Mouse (Mus musculus): ENCODE data around the gene Mgat4a. TPM values are rescaled to one million over a fixed set of nuclear protein-coding genes. Genes with fewer than 3 reads are reported as not detected.

Gene Mgat4a
- polyA plus RNA-seq, 2 experiments = 0.77 to 0.91 TPM

- WGBS (ENCODE audit: insufficient replicate concordance) = 72% methylated on average over 8 of the region's 8 CpGs
- Histone ChIP-seq H3K27me3 (ENCODE audit: control insufficient read depth, insufficient read depth, low read length) (no peaks in the 10 kb centered on the region), H3K4me1 (replicated peaks; ENCODE audit: control insufficient read depth in 2 of 2, insufficient read depth in 2 of 2, low read length in 1 of 2) (no peaks in the 10 kb centered on the region), H3K36me3 (replicated peaks; ENCODE audit: control insufficient read depth, insufficient read depth, low read depth) (no peaks in the 10 kb centered on the region), H3K4me3 (ENCODE audit: insufficient read depth in 1 of 2, low read depth in 2 of 2, low read length in 2 of 2) (no peak overlapping the region), H3K9ac (replicated peaks) (no peak overlapping the region), H3K27ac (no peak overlapping the region), H3K9me3 (ENCODE audit: control insufficient read depth, low read length) (no peaks in the 10 kb centered on the region), H3K4me2 (ENCODE audit: low read depth) (no peak overlapping the region)
- ATAC-seq (ENCODE audit: insufficient read depth) = no peak
- TF ChIP-seq CTCF (IDR thresholded peaks at IDR 0.05; ENCODE audit: low read depth) = no peak
- TF ChIP-seq EP300 (IDR thresholded peaks at IDR 0.05; ENCODE audit: low read depth) = no peak
- DNase-seq (ENCODE audit: low read depth in 3 of 3, low spot score in 3 of 3) = no peak
Measured at GRCm38 (mm10) chr1:37399734-37400133, 141.1 kb downstream of the Mgat4a start.

- no peak overlapping the region for H3K4me3 ChIP-seq (ENCODE audit: insufficient read depth in 1 of 2, low read depth in 2 of 2, low read length in 2 of 2)
- H3K4me1 ChIP-seq (replicated peaks; ENCODE audit: control insufficient read depth in 2 of 2, insufficient read depth in 2 of 2, low read length in 1 of 2) = no peaks in the 10 kb centered on the region
- no peaks in the 10 kb centered on the region for H3K36me3 ChIP-seq (replicated peaks; ENCODE audit: control insufficient read depth, insufficient read depth, low read depth)
- no peak overlapping the region for H3K27ac ChIP-seq
- no peaks in the 10 kb centered on the region for H3K27me3 ChIP-seq (ENCODE audit: control insufficient read depth, insufficient read depth, low read length)
- no peak overlapping the region for H3K9ac ChIP-seq (replicated peaks)
- ATAC-seq (ENCODE audit: insufficient read depth) = no peak
- DNase-seq (ENCODE audit: low read depth in 3 of 3, low spot score in 3 of 3) = no peak
- TF ChIP-seq CTCF (IDR thresholded peaks at IDR 0.05; ENCODE audit: low read depth) (no peak), EP300 (IDR thresholded peaks at IDR 0.05; ENCODE audit: low read depth) (no peak)
- H3K4me2 ChIP-seq (ENCODE audit: low read depth) = no peak overlapping the region
- no peaks in the 10 kb centered on the region for H3K9me3 ChIP-seq (ENCODE audit: control insufficient read depth, low read length)
- WGBS (ENCODE audit: insufficient replicate concordance) = 67% methylated on average over 3 of the region's 3 CpGs
Measured at GRCm38 (mm10) chr1:37398961-37399360, 141.9 kb downstream of the Mgat4a start.

GRCm38 (mm10) chr1:37396481-37396880 lies 144.3 kb downstream of the Mgat4a start:
- WGBS (ENCODE audit: insufficient replicate concordance) = 32% methylated on average over 1 of the region's 1 CpGs
- no peak for ATAC-seq (ENCODE audit: insufficient read depth)
- Histone ChIP-seq H3K36me3 (replicated peaks; ENCODE audit: control insufficient read depth, insufficient read depth, low read depth) (no peaks in the 10 kb centered on the region), H3K4me2 (ENCODE audit: low read depth) (no peak overlapping the region), H3K9ac (replicated peaks) (no peak overlapping the region), H3K27me3 (ENCODE audit: control insufficient read depth, insufficient read depth, low read length) (no peaks in the 10 kb centered on the region), H3K4me1 (replicated peaks; ENCODE audit: control insufficient read depth in 2 of 2, insufficient read depth in 2 of 2, low read length in 1 of 2) (no peaks in the 10 kb centered on the region), H3K9me3 (ENCODE audit: control insufficient read depth, low read length) (no peaks in the 10 kb centered on the region), H3K4me3 (ENCODE audit: insufficient read depth in 1 of 2, low read depth in 2 of 2, low read length in 2 of 2) (no peak overlapping the region), H3K27ac (no peak overlapping the region)
- no peak for DNase-seq (ENCODE audit: low read depth in 3 of 3, low spot score in 3 of 3)
- TF ChIP-seq EP300 (IDR thresholded peaks at IDR 0.05; ENCODE audit: low read depth) (no peak), CTCF (IDR thresholded peaks at IDR 0.05; ENCODE audit: low read depth) (no peak)

GRCm38 (mm10) chr1:37393174-37393573 lies 147.6 kb downstream of the Mgat4a start:
- no peak for ATAC-seq (ENCODE audit: insufficient read depth)
- DNase-seq (ENCODE audit: low read depth in 3 of 3, low spot score in 3 of 3) = no peak
- H3K27ac ChIP-seq = no peak overlapping the region
- no peaks in the 10 kb centered on the region for H3K36me3 ChIP-seq (replicated peaks; ENCODE audit: control insufficient read depth, insufficient read depth, low read depth)
- H3K9me3 ChIP-seq (ENCODE audit: control insufficient read depth, low read length) = no peaks in the 10 kb centered on the region
- no peak overlapping the region for H3K4me2 ChIP-seq (ENCODE audit: low read depth)
- H3K27me3 ChIP-seq (ENCODE audit: control insufficient read depth, insufficient read depth, low read length) = no peaks in the 10 kb centered on the region
- no peak overlapping the region for H3K4me3 ChIP-seq (ENCODE audit: insufficient read depth in 1 of 2, low read depth in 2 of 2, low read length in 2 of 2)
- 62% methylated on average over 5 of the region's 5 CpGs for WGBS (ENCODE audit: insufficient replicate concordance)
- TF ChIP-seq CTCF (IDR thresholded peaks at IDR 0.05; ENCODE audit: low read depth) = no peak
- no peaks in the 10 kb centered on the region for H3K4me1 ChIP-seq (replicated peaks; ENCODE audit: control insufficient read depth in 2 of 2, insufficient read depth in 2 of 2, low read length in 1 of 2)
- H3K9ac ChIP-seq (replicated peaks) = no peak overlapping the region

Other genes with a start within 250 kb of the Mgat4a start
- 1.4 and 1.7 TPM in 2 replicates for gene Inpp4a, start 241.2 kb downstream of the Mgat4a start, polyA plus RNA-seq (2012; rRNA removed)
- 2.1 and 2.2 TPM in 2 replicates for gene Inpp4a, start 241.2 kb downstream of the Mgat4a start, polyA plus RNA-seq (2014; fragmentation: Nextera tagmentation; extraction: Ambion mirVana)
- gene Coa5, start 110.9 kb downstream of the Mgat4a start, polyA plus RNA-seq (2012; rRNA removed) = 22.3 and 22.7 TPM in 2 replicates
- 29.5 and 30.2 TPM in 2 replicates for gene Coa5, start 110.9 kb downstream of the Mgat4a start, polyA plus RNA-seq (2014; fragmentation: Nextera tagmentation; extraction: Ambion mirVana)
- 37.6 and 42.1 TPM in 2 replicates for gene Unc50, start 110.9 kb downstream of the Mgat4a start, polyA plus RNA-seq (2012; rRNA removed)
- gene Unc50, start 110.9 kb downstream of the Mgat4a start, polyA plus RNA-seq (2014; fragmentation: Nextera tagmentation; extraction: Ambion mirVana) = 82.9 and 86.0 TPM in 2 replicates
- gene 2010300C02Rik, start 179.1 kb upstream of the Mgat4a start, polyA plus RNA-seq (2012; rRNA removed) = 0.09 and 0.12 TPM in 2 replicates
- gene 2010300C02Rik, start 179.1 kb upstream of the Mgat4a start, polyA plus RNA-seq (2014; fragmentation: Nextera tagmentation; extraction: Ambion mirVana) = 0.15 TPM in 1 of 2 replicates, not detected in the other